Mouse (Mus musculus): Measurements from ENCODE around the gene Pth2.

Pth2 gene

DNA sequence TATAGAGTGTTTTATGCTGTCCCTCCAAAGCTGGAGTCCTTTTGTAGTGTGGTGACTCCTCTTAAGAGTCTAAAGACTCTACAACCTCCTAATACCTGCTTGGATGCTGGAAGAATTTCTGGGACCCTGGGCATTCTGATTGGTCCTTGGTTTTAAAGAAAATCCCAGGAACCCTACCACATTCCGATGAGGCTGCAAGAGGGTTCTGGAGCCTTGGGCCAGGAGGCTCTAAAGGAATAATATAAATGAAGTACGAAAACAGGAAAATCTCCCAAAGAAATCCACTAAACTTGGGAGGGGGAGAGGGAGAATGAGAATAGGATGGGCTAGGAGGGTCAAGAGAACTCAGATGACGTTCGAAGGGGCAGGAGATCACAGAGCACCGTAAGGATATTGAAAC lies 27.2 kb upstream of the Pth2 start:
- DNase-seq (ENCODE audit: extremely low spot score, low spot score): no peak

GRCm38 (mm10) chr7:45154096-45154992 lies 26.5 kb upstream of the Pth2 start, which contains the start of the genes Pih1d1 and Aldh16a1:
Gene Pih1d1, plus strand, starts transcription at chr7:45154303.
Gene Aldh16a1, minus strand, starts transcription at chr7:45154584.
- DNase-seq (ENCODE audit: extremely low spot score, low spot score): peak; percentile 97

DNA sequence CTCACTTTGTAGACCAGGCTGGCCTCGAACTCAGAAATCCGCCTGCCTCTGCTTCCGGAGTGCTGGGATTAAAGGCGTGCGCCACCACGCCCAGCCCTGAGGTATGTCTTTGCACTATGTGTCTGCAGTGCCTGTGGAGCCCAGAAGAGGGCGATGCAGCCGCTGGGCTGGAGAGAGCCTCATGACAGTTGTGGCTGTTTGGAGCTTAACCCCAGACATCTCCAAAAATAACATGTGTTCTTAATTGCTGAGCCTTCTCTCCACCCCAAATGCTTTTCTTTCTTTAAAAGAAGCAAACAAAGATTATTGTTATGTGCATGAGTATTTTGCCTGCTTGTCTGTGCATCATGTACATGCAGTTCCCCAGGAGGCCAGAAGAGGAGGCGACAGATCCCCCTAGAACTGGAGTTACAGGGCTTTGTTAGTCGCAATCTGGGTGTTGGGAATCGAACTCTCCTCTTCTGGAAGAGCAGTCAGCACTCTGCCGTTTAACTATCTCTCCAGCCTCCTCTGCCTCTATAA lies 25.7 kb upstream of the Pth2 start:
- DNase-seq (ENCODE audit: extremely low spot score, low spot score): no peak

DNA sequence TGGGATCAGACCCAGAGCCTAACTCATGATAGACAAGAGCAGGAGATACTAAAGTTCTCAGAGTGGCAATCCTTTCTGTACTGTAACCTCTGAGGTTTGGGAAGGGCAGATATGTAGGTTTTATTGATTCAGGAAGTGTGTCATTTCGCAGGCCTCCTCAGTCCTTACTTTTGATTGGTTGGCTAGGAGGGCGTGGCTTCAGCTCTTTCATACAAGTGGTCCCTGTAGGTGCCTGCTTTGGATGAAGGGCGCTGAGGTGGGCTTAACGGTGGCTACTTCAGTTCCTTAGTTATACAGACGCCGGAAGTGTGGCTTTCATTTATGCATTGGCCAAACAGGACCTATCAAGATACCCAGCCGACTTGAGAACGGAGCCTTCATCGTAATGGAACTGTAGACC lies 25.2 kb upstream of the Pth2 start:
- no peak for DNase-seq (ENCODE audit: extremely low spot score, low spot score)

GRCm38 (mm10) chr7:45156206-45156605 lies 24.6 kb upstream of the Pth2 start:
- DNase-seq (ENCODE audit: extremely low spot score, low spot score): no peak

GRCm38 (mm10) chr7:45157459-45157858 lies 23.3 kb upstream of the Pth2 start:
- no peak for DNase-seq (ENCODE audit: extremely low spot score, low spot score)

DNA sequence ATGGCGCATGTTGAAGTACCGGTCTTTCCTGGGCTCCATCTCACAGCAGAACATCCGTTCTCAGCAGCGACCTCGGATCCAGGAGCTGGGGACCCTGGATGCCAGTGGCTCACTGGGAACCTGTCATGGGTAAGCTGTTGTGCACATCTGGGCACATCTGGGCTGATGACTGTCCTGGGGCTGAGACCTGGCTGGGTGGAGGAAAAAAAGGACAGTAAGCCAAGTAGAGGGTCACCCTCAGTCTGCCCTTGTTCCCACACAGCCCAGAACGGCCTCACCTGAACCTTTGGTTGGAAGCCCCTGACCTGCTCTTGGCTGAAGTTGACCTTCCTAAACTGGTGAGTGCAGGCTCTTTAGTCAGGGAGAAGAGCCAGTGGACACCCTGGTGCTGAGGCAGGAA lies 21.8 kb upstream of the Pth2 start:
- no peak for DNase-seq (ENCODE audit: extremely low spot score, low spot score)

- DNase-seq (ENCODE audit: extremely low spot score, low spot score): no peak
These were observed 20.4 kb upstream of the Pth2 start for GRCm38 (mm10) chr7:45160316-45160800.

DNA sequence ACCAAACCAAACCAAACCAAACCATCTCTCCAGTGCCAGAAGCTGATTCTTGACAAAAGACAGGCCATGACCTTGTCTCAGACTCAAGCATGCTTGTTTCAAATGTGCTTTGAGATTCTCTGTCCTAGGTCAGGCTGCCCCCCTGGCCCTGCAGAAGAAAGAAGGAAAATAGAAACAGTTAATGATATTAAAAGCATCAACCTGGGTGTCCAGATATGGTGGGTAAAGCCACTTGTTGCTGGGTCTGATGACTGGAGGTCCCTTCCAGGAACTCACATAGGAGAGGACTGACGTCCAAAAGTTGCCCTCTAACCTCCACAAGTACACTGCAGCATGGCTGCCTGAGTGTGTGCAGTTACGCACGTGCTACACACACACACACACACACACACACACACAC lies 19.9 kb upstream of the Pth2 start:
- no peak for DNase-seq (ENCODE audit: extremely low spot score, low spot score)

GRCm38 (mm10) chr7:45161612-45162473 lies 19.0 kb upstream of the Pth2 start:
- peak; percentile 92 for DNase-seq (ENCODE audit: extremely low spot score, low spot score)

GRCm38 (mm10) chr7:45162551-45162950 lies 18.2 kb upstream of the Pth2 start:
- DNase-seq (ENCODE audit: extremely low spot score, low spot score): no peak

DNA sequence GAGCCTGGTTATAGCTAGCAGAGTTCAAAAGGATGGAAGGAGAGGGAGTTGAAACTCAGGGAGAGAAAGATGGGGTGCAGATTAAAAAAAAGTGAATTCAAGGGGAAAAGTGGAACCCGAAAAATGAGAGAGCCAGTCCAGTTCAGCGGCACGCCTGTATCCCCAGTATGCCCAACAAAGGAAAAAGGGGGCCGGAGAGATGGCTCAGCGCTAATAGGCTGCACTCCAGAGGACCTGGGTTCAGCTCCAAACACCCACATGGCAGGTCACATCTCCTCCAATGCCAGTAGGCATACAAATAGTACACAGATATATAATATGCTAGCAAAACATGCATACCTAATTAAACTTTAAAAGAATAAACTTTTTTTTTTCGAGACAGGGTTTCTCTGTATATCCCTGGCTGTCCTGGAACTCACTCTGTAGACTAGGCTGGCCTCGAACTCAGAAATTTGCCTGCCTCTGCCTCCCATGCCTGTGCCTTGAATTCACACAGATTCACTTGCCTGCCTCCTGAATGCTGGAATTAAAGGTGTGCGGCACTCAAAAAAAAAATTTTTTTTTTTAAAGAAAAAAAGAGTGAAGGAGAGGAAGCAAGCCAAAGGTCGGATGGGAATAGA lies 17.7 kb upstream of the Pth2 start:
- no peak for DNase-seq (ENCODE audit: extremely low spot score, low spot score)

DNA sequence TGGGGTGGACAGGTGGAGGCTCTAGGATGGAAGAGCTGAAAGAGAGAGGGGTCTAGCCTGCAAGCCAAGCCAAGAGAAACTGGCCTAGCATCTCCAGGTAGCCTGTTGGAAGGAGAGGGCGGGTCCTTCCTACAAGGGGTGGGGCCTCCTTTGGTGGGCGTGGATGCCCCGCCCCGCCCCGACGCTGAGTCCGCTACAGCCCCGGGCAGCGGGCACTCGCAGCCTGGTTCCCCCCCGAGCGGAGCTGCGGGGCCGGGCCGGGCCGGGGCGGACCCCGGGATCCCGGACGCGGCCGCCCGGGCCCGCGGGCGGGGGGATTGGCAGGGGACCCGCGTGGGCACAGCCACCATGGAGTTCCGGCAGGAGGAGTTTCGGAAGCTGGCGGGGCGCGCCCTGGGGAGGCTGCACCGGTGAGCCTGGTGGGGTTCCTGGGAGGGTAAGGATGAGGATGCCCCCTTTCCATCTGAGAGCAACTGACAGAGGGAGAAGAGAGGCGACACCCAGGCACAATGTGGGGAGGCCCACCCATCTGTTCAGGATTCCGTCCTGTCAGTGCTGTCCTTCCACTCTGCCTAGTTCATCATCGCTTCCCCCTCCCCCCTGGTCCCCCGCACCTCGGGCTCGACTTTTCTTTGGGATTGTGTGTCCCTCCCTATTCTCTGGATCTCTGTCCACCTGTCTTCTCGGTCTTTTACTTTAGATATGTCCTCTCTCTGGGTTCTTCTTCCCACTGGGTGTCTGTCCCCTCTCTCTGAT lies 16.9 kb upstream of the Pth2 start, which contains the start of gene Slc17a7:
TSS of gene Slc17a7 (plus strand) at position 215 of the 756 bp plus-strand sequence.
- no peak for DNase-seq (ENCODE audit: extremely low spot score, low spot score)

- DNase-seq (ENCODE audit: extremely low spot score, low spot score): no peak
These were observed 16.0 kb upstream of the Pth2 start for GRCm38 (mm10) chr7:45164833-45165232.

DNA sequence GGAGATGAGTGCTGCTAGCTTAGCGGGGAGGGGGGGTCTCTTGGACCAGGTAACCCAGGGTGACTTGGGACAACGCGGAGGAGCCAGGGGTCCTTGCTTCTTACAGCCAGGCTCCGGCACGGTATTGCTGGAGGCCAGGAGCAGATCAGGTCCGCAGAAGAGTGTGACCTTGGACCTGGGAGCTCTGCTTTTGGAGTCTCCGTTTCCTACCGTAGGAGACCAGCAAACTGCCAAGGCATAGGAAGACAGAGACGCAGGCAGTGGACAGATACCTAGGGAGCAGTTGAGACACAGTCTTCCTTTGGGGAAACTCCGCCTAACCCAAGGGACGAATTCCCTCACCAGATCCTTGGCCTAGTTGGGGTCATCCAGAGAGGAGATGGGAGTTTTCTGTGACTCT lies 15.1 kb upstream of the Pth2 start:
- DNase-seq (ENCODE audit: extremely low spot score, low spot score): no peak

- no peak for DNase-seq (ENCODE audit: extremely low spot score, low spot score)
These were observed 13.8 kb upstream of the Pth2 start for GRCm38 (mm10) chr7:45166950-45167401.

GRCm38 (mm10) chr7:45167761-45168445 lies 12.9 kb upstream of the Pth2 start:
- peak; percentile 38 for DNase-seq (ENCODE audit: extremely low spot score, low spot score)

GRCm38 (mm10) chr7:45168656-45169055 lies 12.1 kb upstream of the Pth2 start:
- DNase-seq (ENCODE audit: extremely low spot score, low spot score): no peak

- DNase-seq (ENCODE audit: extremely low spot score, low spot score): no peak
These were observed 11.3 kb upstream of the Pth2 start for GRCm38 (mm10) chr7:45169495-45169894.

DNA sequence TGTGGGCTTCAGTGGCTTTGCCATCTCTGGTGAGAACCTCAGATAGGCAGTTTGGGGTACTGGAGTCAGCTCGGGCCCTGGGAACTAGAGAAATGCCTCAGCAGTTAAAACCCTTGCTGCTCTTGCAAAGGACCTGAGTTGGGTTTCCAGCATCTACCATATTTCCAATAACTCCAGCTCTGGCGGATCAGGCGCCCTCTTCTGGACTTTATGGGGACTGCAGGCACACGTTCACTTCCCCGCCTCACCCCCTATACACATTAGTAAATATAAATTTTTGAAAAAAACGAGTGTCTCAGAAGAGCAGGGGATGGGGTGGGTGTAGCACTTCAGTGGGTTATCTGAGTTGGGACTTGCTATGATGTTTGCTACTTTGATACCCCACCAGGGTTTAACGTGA lies 7.8 kb upstream of the Pth2 start:
- DNase-seq (ENCODE audit: extremely low spot score, low spot score): no peak

Measured in neural tube, embryonic 10.5 days (tissue).